Mouse (Mus musculus) left cerebral cortex, postnatal 10 days (tissue): ENCODE data around the gene Mtln. TPM values are rescaled to one million over a fixed set of nuclear protein-coding genes. Genes with fewer than 3 reads are reported as not detected.

Experiments
- DNase-seq, 2 experiments: peaks; one replicate each; pipeline ENCODE4 v3.0.0; 2021 to 2022; ENCODE audit warnings: low spot score in 2 of 2, mixed read lengths in 1 of 2; ENCODE audit errors: extremely low spot score in 1 of 2
- intact Hi-C: fragments of 180-260 bp; cut with DNase I; formaldehyde crosslinking; loops from one replicate; pipeline ENCODE4 v1.15.1; 2025
- total RNA-seq, 2 experiments: library from RNA; stranded (reverse); gene quantifications; 2 replicates each; pipeline ENCODE4 v1.2.3; 2021

Mtln gene
- total RNA-seq, 2 experiments from 2014 or later = 39.5 to 43.4 TPM

GRCm38 (mm10) chr2:127759157-127759880 is 33.0 kb downstream of the Mtln start:
- DNase-seq = no peak
- intact Hi-C loops = no loop called here

GRCm38 (mm10) chr2:127757171-127757570 is 35.1 kb downstream of the Mtln start:
- peak in 1 of 2 experiments; percentile 56 for DNase-seq
- intact Hi-C loops = no loop called here

DNA sequence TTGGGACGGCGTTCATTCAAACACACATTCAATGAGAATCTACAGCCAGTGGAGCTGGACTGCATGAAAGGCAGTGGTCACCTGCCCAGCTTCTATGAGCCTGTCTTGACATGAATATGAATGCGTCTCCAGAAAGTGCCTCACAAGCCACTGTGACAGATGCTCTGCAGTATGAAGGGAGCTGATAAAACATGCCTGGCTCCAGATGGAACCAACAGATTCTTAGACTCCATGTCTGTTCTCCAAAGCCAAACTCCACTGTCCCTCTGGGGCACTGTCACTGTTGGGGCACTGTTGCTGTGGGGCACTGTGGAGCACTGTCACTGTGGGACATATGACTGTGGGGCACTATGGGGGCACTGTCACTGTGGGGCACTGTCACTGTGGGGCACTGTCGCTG is 38.2 kb downstream of the Mtln start:
- no peak for DNase-seq

DNA sequence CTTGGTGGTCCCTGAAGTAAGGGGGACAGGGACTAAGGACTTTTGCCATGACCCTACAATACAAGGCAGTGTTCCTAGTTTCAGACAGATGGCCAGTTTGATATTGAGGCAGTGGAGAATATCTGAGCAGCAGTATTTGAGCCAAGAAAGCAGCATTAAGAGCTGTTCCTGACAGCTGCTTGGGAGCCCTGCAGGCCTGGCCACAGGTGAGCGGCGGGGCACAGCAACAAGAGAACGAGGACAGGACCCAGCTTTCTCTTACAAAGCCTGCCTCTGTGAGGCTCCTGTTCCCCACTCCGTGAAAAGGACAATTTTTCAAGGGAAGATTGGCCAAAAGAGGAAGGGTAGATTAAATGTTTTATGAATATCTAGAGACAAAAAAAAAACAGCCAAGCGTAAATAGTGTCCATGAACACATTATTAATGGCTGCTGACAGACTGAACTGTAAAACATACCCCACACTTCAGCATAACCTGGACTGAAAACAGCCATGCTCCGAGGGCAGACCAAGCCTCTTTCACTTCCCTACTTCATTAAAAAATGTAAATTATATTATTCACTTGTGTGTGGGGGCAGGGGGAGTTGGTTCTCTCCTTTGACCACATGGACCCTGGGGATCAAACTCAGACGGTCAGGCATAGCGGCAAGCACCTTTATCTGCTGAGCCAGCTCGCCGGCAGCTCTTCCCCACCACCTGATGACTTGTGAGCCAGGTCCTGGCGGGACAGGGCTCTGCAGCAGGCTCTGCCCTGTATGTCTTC is 40.3 kb downstream of the Mtln start:
- intact Hi-C loops = no loop called here
- no peak for DNase-seq

More for the DNA sequence above, 38.2 kb downstream of the Mtln start:
- intact Hi-C loops = no loop called here

- no peak for DNase-seq
- intact Hi-C loops = no loop called here
These were observed 42.9 kb downstream of the Mtln start for GRCm38 (mm10) chr2:127749376-127749775.

GRCm38 (mm10) chr2:127748316-127748715 is 44.0 kb downstream of the Mtln start:
- DNase-seq = no peak
- intact Hi-C loops = no loop called here

DNA sequence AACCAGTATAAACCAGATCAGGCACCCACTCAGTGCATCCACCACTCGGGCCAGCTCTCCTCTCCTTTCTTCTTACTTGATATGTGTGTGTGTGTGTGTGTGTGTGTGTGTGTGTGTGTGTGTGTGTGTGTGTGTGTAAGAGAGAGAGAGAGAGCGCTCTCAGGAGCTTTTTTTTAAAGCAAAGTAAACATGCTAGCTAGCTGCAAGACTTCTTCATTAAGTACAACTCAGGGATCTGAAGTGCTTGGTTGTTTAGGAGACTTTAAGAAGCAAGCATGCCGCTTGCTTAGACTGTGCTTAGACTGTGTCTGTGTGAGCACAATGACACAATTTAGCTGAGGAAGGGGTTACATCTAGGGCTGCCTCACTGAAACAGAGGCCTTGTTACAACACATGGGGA is 49.7 kb downstream of the Mtln start:
- intact Hi-C loops = no loop called here
- no peak for DNase-seq

Other genes starting within 250 kb of the Mtln start
- gene Zfp661, start 205.4 kb downstream of the Mtln start, total RNA-seq = 1 to 10 TPM; 8.0 to 9.3 TPM
- gene Mrps5, start 205.3 kb downstream of the Mtln start, total RNA-seq = 10 to 100 TPM; 90.7 to 100.0 TPM
- 1 to 10 TPM; 3.9 to 7.9 TPM for gene Mal, start 135.8 kb downstream of the Mtln start, total RNA-seq
- gene Mall, start 62.6 kb downstream of the Mtln start, total RNA-seq = under 1 TPM; 0.79 to 0.88 TPM
- 10 to 100 TPM; 15.6 to 16.6 TPM for gene Nphp1, start 3.6 kb downstream of the Mtln start, total RNA-seq
- 1 to 10 TPM; 1.2 to 2.3 TPM for gene Bub1, start 39.4 kb upstream of the Mtln start, total RNA-seq
- gene Acoxl, start 46.4 kb upstream of the Mtln start, total RNA-seq = not detected